Mouse (Mus musculus): Measurements from ENCODE around the gene AU022252.

DNA sequence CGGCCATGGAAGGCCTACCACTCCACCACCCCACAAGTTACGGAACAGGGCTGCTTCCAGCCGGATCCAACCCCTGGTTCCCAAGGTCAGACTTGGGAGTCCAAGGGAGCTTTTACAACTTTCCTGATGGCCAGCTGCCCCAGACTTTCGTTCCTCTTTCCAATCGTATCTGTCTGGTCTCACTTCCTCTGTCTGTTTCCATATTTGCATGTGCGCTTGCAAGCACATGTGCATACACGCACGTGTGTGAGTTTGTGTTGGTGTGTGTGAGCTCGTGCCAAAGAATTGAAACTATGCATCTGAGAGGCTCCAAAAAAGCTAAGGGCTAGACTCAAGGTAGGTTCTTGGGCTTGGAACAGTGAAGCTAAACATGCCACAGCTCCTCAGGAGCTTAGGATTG is 51.1 kb downstream of the AU022252 start:
- TF ChIP-seq POLR2A (IDR thresholded peaks at IDR 0.05; ENCODE audit: insufficient read length, low read depth) (no peak), POLR2AphosphoS2 (IDR thresholded peaks at IDR 0.05; ENCODE audit: insufficient read length, low read depth) (no peak), E2F4 (IDR thresholded peaks at IDR 0.05; ENCODE audit: insufficient read depth) (no peak), TCF12 (IDR thresholded peaks at IDR 0.05; ENCODE audit: insufficient read depth, poor library complexity, severe bottlenecking) (no peak)
